Mouse (Mus musculus) gastrocnemius, postnatal 4 days (tissue): ENCODE measurements around the gene Lpp. TPM values are rescaled to one million over a fixed set of nuclear protein-coding genes. Genes with fewer than 3 reads are reported as not detected.

Experiments
- DNase-seq, 2 experiments: peaks; one replicate each; pipeline ENCODE4 v3.0.0; 2021 to 2022; ENCODE audit warnings: low spot score in 2 of 2, mixed read lengths in 2 of 2
- total RNA-seq, 2 experiments: library from RNA; stranded (reverse); gene quantifications; 2 replicates each; pipeline ENCODE4 v1.2.3; 2021

The Lpp gene
- total RNA-seq, 2 experiments from 2014 or later, result 46.7 to 52.2 TPM

- DNase-seq, result no peak
These were observed 103.3 kb downstream of the Lpp start for GRCm38 (mm10) chr16:24496635-24497034.

- no peak for DNase-seq
These were observed 104.1 kb downstream of the Lpp start for GRCm38 (mm10) chr16:24497413-24497812.

- no peak for DNase-seq
These were observed 104.9 kb downstream of the Lpp start for GRCm38 (mm10) chr16:24498103-24498659.

DNA sequence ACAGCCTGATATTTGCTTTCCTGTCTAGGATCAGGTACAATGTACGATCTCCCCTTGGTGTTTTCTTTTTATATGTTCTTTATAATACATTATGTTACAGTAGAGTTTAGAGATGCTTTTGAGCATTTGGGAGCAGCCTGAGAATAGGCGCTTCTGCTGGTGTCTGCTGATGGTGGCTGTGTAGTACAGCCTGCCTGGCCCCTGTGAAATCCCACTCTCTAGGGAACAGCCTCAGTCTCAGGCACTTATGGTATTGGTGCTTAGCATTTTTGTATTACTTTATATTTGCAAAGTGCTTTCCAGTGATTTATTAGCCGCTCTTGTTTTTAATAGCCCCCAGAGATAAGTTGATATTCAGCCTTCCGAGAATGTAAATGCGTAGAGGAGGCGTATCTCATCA is 107.9 kb downstream of the Lpp start:
- no peak for DNase-seq

DNA sequence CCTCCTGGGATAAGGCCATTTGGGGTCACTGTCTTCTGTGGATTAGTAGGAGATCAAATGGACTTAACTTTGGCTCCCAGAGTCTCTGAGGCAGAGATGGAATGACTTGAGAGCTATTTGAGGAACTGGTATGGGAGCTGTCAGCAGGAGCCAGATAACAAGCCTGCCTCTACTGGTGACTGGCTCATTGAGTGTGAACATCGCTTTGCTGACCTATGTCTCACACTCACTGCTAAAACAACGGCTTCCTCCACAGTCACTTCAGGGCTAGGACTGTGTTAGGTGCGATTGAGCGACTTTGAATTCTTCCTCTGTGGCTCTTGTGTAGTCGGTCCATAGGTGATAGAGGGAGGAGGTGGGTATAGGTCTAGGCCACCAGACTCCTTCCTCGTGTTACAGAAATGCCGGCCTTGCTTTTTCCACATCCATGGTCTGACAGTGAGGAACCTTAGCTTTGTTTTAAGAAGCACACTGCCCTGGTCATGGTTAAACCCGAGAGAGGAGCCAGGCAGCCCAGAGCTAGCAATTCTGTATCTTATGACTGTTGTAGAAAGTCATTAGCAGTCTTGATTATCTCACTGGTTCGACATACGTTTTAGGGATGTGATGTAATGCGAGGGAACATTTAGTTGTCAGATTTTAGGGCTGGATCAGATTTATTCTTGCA is 108.5 kb downstream of the Lpp start:
- DNase-seq, result no peak

- no peak for DNase-seq
These were observed 109.1 kb downstream of the Lpp start for GRCm38 (mm10) chr16:24502295-24502823.

GRCm38 (mm10) chr16:24504838-24505605 is 111.7 kb downstream of the Lpp start:
- no peak for DNase-seq

GRCm38 (mm10) chr16:24506237-24506636 is 112.9 kb downstream of the Lpp start:
- no peak for DNase-seq

DNA sequence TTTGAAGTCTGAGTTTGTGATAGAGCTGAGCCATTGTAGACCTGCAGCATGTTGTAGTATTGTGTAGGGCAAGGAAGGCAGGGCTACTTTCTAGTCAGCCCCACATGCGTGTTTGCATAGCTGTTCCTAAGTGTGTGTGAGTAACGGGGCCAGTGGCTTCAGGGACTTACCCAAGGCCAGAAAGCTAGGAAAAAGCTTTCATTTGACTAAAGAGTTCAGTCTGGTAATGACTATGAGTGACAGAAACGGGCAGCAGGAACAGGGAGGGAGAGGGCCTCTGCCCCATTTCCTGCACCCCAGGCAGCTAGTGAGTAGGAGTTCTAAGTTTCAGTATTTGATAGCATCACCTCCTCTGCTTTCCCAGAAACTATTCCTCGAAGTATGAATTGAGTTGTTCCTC is 113.4 kb downstream of the Lpp start:
- no peak for DNase-seq

DNA sequence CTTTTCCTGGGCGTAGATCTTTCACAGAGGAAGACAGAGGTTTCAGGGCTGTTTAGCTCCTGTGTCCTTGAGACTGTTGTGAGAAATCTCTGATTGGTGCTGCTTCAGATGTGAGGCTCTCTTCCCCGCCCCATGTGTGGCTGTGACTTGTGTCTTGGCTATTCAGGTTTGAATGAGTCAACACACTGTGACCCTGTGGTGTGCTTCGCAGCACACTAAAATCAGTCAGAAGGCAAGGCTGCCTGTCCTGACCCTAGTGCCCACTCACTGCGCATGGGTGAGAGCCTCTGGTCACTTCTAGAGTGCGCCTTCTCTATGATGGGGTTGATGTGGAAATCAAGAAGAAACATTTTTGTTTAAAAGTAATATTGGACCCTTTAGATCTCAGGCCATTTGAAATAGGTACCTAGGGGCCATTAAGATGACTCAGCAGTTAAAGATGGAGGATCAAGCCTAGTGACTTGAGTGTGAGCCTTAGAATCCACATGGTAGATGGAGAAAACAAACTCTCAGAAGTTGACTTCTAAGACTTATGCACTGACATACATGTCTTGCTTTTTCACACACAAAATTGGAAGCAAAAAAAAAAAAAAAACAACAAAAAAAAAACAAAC is 114.7 kb downstream of the Lpp start:
- DNase-seq, result no peak

DNA sequence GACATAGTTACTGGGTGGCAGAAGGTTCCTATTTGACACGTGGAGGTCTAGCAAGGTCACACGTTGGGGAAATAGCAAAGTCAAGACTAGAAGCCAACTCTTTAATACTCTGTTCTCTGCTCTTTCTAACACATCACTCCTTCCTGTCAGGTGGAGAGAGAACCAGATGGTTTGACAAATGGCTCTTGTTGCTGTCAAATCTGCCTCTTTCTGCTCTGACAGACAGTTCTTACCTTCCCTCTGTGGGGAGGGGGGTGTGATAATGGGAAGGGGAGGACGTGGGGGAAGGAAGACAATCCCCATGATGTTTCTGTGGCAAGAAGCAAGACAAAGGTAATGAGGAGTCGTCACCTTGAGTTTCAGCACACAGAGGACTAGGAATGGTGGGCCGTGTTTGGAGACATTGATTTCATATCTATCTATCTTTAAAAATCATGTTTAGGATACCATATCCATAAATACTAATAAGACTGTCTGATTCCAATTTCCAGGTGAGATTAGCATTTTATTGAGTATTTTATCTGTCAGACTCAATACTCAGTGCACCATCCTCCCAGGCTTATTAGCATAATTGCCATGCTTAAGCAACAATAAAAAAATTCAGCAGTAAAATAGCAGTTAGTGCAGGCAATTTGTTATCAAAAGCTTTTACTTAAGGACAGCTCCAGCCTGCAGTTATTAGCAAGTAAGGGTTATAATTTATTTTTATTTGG is 115.9 kb downstream of the Lpp start:
- no peak for DNase-seq

DNA sequence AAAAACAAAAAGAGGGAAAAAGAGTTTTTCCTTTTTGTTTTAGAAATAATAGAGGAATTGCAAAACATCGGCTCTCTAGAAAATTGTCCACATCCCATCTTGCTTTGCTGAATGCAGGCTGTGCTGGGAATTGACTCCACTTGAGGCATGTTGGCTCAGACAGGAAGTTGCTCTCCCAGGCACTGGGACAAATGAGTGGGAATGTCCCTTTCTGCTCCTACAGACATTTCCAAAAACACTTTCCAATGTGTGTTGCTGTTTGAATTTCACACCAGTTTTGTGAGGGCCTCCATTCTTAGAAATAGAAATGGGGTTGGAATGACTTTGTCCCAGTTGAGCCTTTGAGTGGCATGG is 116.5 kb downstream of the Lpp start:
- no peak for DNase-seq

GRCm38 (mm10) chr16:24513228-24513627 is 119.9 kb downstream of the Lpp start:
- DNase-seq, result no peak

DNA sequence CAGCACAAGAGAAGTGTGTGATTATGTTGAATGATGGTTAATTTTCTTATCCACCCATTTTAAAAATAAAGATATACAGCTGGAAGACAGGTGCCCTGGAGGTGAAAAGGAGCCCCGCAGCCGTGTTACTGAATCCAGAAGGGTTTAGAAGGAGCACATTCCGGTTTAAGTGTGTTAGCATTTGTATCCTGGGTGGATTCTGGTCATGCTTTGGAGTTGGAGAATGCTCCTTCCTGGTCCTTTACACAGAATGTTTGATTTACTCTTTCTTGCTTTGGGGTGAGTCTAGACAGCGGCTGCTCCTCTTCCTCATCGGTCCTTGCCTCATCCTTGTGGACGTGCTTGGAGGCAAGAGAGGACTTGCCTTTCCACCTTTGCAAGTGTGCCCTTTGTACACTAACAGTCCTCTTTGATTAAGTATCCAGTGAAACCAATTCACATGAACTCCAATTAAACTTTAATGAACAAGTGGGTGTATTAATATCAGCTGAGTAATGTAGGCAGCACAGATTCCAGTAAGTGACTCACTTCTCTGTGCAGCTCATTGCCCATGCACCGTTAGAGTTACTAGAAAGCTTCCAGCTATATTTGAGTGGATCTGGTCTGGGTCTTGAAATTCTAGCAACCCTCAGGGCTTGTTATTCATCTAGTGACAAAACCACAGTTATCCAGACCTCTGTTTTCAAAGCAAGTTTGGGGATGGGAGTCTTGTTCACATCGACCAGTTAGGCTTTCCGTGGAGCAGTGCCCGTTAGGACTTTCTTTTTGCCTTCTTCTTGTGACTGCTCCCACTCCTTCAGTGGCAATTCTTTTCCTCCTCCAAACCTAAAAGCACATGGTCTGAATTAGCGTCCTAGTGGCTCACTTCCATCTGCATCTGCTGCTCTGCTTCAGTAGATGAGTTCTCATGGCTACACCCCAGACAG is 121.8 kb downstream of the Lpp start:
- no peak for DNase-seq

DNA sequence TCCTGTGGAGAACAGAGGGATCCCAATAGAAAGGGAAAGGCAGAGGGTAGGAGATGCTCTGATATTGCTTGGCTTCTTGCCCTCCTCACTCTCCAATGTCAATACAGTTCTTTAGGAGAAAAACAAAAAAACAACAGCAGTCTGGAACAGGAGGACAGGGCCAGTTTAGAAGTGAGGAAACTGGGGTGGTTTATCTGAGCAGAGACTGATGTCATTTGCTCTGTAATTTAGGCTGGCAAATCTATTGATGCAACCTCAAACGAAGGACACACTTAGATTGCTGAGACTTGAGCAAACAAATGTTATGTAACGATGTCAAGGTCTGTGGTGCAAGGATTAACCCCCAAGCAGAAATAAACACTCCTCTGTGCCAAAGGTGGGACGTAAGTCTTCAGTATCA is 123.7 kb downstream of the Lpp start:
- no peak for DNase-seq

GRCm38 (mm10) chr16:24517501-24518042 is 124.3 kb downstream of the Lpp start:
- DNase-seq, result no peak

- no peak for DNase-seq
These were observed 125.5 kb downstream of the Lpp start for GRCm38 (mm10) chr16:24518785-24519184.

GRCm38 (mm10) chr16:24527219-24527618 is 133.9 kb downstream of the Lpp start:
- DNase-seq, result no peak

GRCm38 (mm10) chr16:24531681-24532080 is 138.4 kb downstream of the Lpp start:
- no peak for DNase-seq

- DNase-seq, result no peak
These were observed 141.9 kb downstream of the Lpp start for GRCm38 (mm10) chr16:24535221-24535620.
